Mouse (Mus musculus): ENCODE results near the gene Kcnip4. TPM values are rescaled to one million over a fixed set of nuclear protein-coding genes. Genes with fewer than 3 reads are reported as not detected.

The Kcnip4 gene
- polyA plus RNA-seq, 2 experiments, result 2.1 to 3.7 TPM

GRCm38 (mm10) chr5:49356381-49356780 is 168.3 kb downstream of the Kcnip4 start:
- 77% methylated on average over 3 of the region's 3 CpGs for WGBS
- Histone ChIP-seq H3K27ac (replicated peaks; ENCODE audit: low read depth, low read length) (no peak overlapping the region), H3K9ac (ENCODE audit: low read depth, low read length, severe bottlenecking) (no peak overlapping the region), H3K4me3 (replicated peaks; ENCODE audit: low read length) (no peak overlapping the region), H3K4me2 (replicated peaks; ENCODE audit: low read depth, low read length, severe bottlenecking) (no peak overlapping the region), H3K36me3 (ENCODE audit: control insufficient read depth, insufficient read depth, low read length) (no peaks in the 10 kb centered on the region), H3K4me1 (ENCODE audit: control insufficient read depth, insufficient read depth, low read length) (no peaks in the 10 kb centered on the region), H3K9me3 (ENCODE audit: control insufficient read depth, low read length) (no peaks in the 10 kb centered on the region), H3K27me3 (ENCODE audit: control insufficient read depth, insufficient read depth, low read length) (no peaks in the 10 kb centered on the region)
- no peak for DNase-seq (ENCODE audit: low spot score)
- TF ChIP-seq POLR2A (IDR thresholded peaks at IDR 0.05; ENCODE audit: borderline replicate concordance, extremely low read depth, insufficient read depth, insufficient read length), result no peak
- no peak for ATAC-seq (ENCODE audit: low FRiP score, low read depth)

- 72% methylated on average over 5 of the region's 5 CpGs for WGBS
- DNase-seq (ENCODE audit: low spot score), result no peak
- ATAC-seq (ENCODE audit: low FRiP score, low read depth), result no peak
- Histone ChIP-seq H3K4me2 (replicated peaks; ENCODE audit: low read depth, low read length, severe bottlenecking) (no peak overlapping the region), H3K27me3 (ENCODE audit: control insufficient read depth, insufficient read depth, low read length) (no peaks in the 10 kb centered on the region), H3K4me3 (replicated peaks; ENCODE audit: low read length) (no peak overlapping the region), H3K27ac (replicated peaks; ENCODE audit: low read depth, low read length) (no peak overlapping the region), H3K9me3 (ENCODE audit: control insufficient read depth, low read length) (no peaks in the 10 kb centered on the region), H3K36me3 (ENCODE audit: control insufficient read depth, insufficient read depth, low read length) (no peaks in the 10 kb centered on the region), H3K9ac (ENCODE audit: low read depth, low read length, severe bottlenecking) (no peak overlapping the region), H3K4me1 (ENCODE audit: control insufficient read depth, insufficient read depth, low read length) (no peaks in the 10 kb centered on the region)
- TF ChIP-seq POLR2A (IDR thresholded peaks at IDR 0.05; ENCODE audit: borderline replicate concordance, extremely low read depth, insufficient read depth, insufficient read length), result no peak
Measured at GRCm38 (mm10) chr5:49352061-49352460, 172.6 kb downstream of the Kcnip4 start.

- peak; percentile 75 for DNase-seq (ENCODE audit: low spot score)
- no peaks in the 10 kb centered on the region for H3K27me3 ChIP-seq (ENCODE audit: control insufficient read depth, insufficient read depth, low read length)
- 32% methylated on average over 4 of the region's 4 CpGs for WGBS
- H3K27ac ChIP-seq (replicated peaks; ENCODE audit: low read depth, low read length), result no peak overlapping the region
- no peak overlapping the region for H3K9ac ChIP-seq (ENCODE audit: low read depth, low read length, severe bottlenecking)
- no peaks in the 10 kb centered on the region for H3K36me3 ChIP-seq (ENCODE audit: control insufficient read depth, insufficient read depth, low read length)
- TF ChIP-seq POLR2A (IDR thresholded peaks at IDR 0.05; ENCODE audit: borderline replicate concordance, extremely low read depth, insufficient read depth, insufficient read length), result no peak
- no peak overlapping the region for H3K4me2 ChIP-seq (replicated peaks; ENCODE audit: low read depth, low read length, severe bottlenecking)
- no peaks in the 10 kb centered on the region for H3K9me3 ChIP-seq (ENCODE audit: control insufficient read depth, low read length)
- peak; percentile 44; the same call in 1 of the 2 replicates for ATAC-seq (ENCODE audit: low FRiP score, low read depth)
- no peaks in the 10 kb centered on the region for H3K4me1 ChIP-seq (ENCODE audit: control insufficient read depth, insufficient read depth, low read length)
- H3K4me3 ChIP-seq (replicated peaks; ENCODE audit: low read length), result no peak overlapping the region
Measured at GRCm38 (mm10) chr5:49350126-49350909, 174.4 kb downstream of the Kcnip4 start.

GRCm38 (mm10) chr5:49349541-49349940 is 175.2 kb downstream of the Kcnip4 start:
- Histone ChIP-seq H3K4me3 (replicated peaks; ENCODE audit: low read length) (no peak overlapping the region), H3K27ac (replicated peaks; ENCODE audit: low read depth, low read length) (no peak overlapping the region), H3K36me3 (ENCODE audit: control insufficient read depth, insufficient read depth, low read length) (no peaks in the 10 kb centered on the region), H3K9me3 (ENCODE audit: control insufficient read depth, low read length) (no peaks in the 10 kb centered on the region), H3K4me1 (ENCODE audit: control insufficient read depth, insufficient read depth, low read length) (no peaks in the 10 kb centered on the region), H3K4me2 (replicated peaks; ENCODE audit: low read depth, low read length, severe bottlenecking) (no peak overlapping the region), H3K9ac (ENCODE audit: low read depth, low read length, severe bottlenecking) (no peak overlapping the region), H3K27me3 (ENCODE audit: control insufficient read depth, insufficient read depth, low read length) (no peaks in the 10 kb centered on the region)
- DNase-seq (ENCODE audit: low spot score) (no peak), ATAC-seq (ENCODE audit: low FRiP score, low read depth) (no peak)
- WGBS, result 77% methylated on average over 5 of the region's 5 CpGs
- TF ChIP-seq POLR2A (IDR thresholded peaks at IDR 0.05; ENCODE audit: borderline replicate concordance, extremely low read depth, insufficient read depth, insufficient read length), result no peak

GRCm38 (mm10) chr5:49348511-49348910 is 176.2 kb downstream of the Kcnip4 start:
- no peak overlapping the region for H3K27ac ChIP-seq (replicated peaks; ENCODE audit: low read depth, low read length)
- H3K9me3 ChIP-seq (ENCODE audit: control insufficient read depth, low read length), result no peaks in the 10 kb centered on the region
- TF ChIP-seq POLR2A (IDR thresholded peaks at IDR 0.05; ENCODE audit: borderline replicate concordance, extremely low read depth, insufficient read depth, insufficient read length), result no peak
- no peak for ATAC-seq (ENCODE audit: low FRiP score, low read depth)
- no peaks in the 10 kb centered on the region for H3K27me3 ChIP-seq (ENCODE audit: control insufficient read depth, insufficient read depth, low read length)
- WGBS, result 83% methylated on average over 5 of the region's 5 CpGs
- no peak overlapping the region for H3K4me3 ChIP-seq (replicated peaks; ENCODE audit: low read length)
- H3K4me2 ChIP-seq (replicated peaks; ENCODE audit: low read depth, low read length, severe bottlenecking), result no peak overlapping the region
- H3K36me3 ChIP-seq (ENCODE audit: control insufficient read depth, insufficient read depth, low read length), result no peaks in the 10 kb centered on the region
- H3K4me1 ChIP-seq (ENCODE audit: control insufficient read depth, insufficient read depth, low read length), result no peaks in the 10 kb centered on the region
- DNase-seq (ENCODE audit: low spot score), result no peak
- no peak overlapping the region for H3K9ac ChIP-seq (ENCODE audit: low read depth, low read length, severe bottlenecking)
